Mouse (Mus musculus): ENCODE data around the gene Mindy2. TPM values are rescaled to one million over a fixed set of nuclear protein-coding genes. Genes with fewer than 3 reads are reported as not detected.
"Not testable (repeated sequence)": the region's sequence is repeated elsewhere in the genome, so short reads cannot be mapped to it uniquely, and the experiment has no call there.

Gene Mindy2
- total RNA-seq, 1 experiment from 2014 or later: 29.6 TPM

GRCm38 (mm10) chr9:70602186-70602845 is 54.7 kb downstream of the Mindy2 start:
- no peak for ATAC-seq (replicated peaks; ENCODE audit: insufficient number of reproducible peaks, low FRiP score, low TSS enrichment, poor library complexity, severe bottlenecking)

- ATAC-seq (replicated peaks; ENCODE audit: insufficient number of reproducible peaks, low FRiP score, low TSS enrichment, poor library complexity, severe bottlenecking): no peak
Observed at GRCm38 (mm10) chr9:70598271-70598670, 58.7 kb downstream of the Mindy2 start.

GRCm38 (mm10) chr9:70591486-70591885 is 65.5 kb downstream of the Mindy2 start:
- ATAC-seq (replicated peaks; ENCODE audit: insufficient number of reproducible peaks, low FRiP score, low TSS enrichment, poor library complexity, severe bottlenecking): no peak

- ATAC-seq (replicated peaks; ENCODE audit: insufficient number of reproducible peaks, low FRiP score, low TSS enrichment, poor library complexity, severe bottlenecking): peak; percentile 52
Observed at GRCm38 (mm10) chr9:70590775-70591174, 66.2 kb downstream of the Mindy2 start.

GRCm38 (mm10) chr9:70587171-70587570 is 69.8 kb downstream of the Mindy2 start:
- ATAC-seq (replicated peaks; ENCODE audit: insufficient number of reproducible peaks, low FRiP score, low TSS enrichment, poor library complexity, severe bottlenecking): no peak

GRCm38 (mm10) chr9:70585172-70585571 is 71.8 kb downstream of the Mindy2 start:
- peak; percentile 50; the same call in 1 of the 2 replicates for ATAC-seq (replicated peaks; ENCODE audit: insufficient number of reproducible peaks, low FRiP score, low TSS enrichment, poor library complexity, severe bottlenecking)

GRCm38 (mm10) chr9:70584641-70585040 is 72.3 kb downstream of the Mindy2 start:
- no peak for ATAC-seq (replicated peaks; ENCODE audit: insufficient number of reproducible peaks, low FRiP score, low TSS enrichment, poor library complexity, severe bottlenecking)

GRCm38 (mm10) chr9:70580956-70581355 is 76.0 kb downstream of the Mindy2 start:
- ATAC-seq (replicated peaks; ENCODE audit: insufficient number of reproducible peaks, low FRiP score, low TSS enrichment, poor library complexity, severe bottlenecking): no peak

- ATAC-seq (replicated peaks; ENCODE audit: insufficient number of reproducible peaks, low FRiP score, low TSS enrichment, poor library complexity, severe bottlenecking): no peak
Observed at GRCm38 (mm10) chr9:70578123-70578522, 78.9 kb downstream of the Mindy2 start.

GRCm38 (mm10) chr9:70570351-70570750 is 86.6 kb downstream of the Mindy2 start:
- no peak for ATAC-seq (replicated peaks; ENCODE audit: insufficient number of reproducible peaks, low FRiP score, low TSS enrichment, poor library complexity, severe bottlenecking)

GRCm38 (mm10) chr9:70567651-70568050 is 89.3 kb downstream of the Mindy2 start:
- no peak for ATAC-seq (replicated peaks; ENCODE audit: insufficient number of reproducible peaks, low FRiP score, low TSS enrichment, poor library complexity, severe bottlenecking)

GRCm38 (mm10) chr9:70562825-70563224 is 94.1 kb downstream of the Mindy2 start:
- ATAC-seq (replicated peaks; ENCODE audit: insufficient number of reproducible peaks, low FRiP score, low TSS enrichment, poor library complexity, severe bottlenecking): no peak

- ATAC-seq (replicated peaks; ENCODE audit: insufficient number of reproducible peaks, low FRiP score, low TSS enrichment, poor library complexity, severe bottlenecking): no peak
Observed at GRCm38 (mm10) chr9:70556796-70557195, 100.2 kb downstream of the Mindy2 start.

- no peak for ATAC-seq (replicated peaks; ENCODE audit: insufficient number of reproducible peaks, low FRiP score, low TSS enrichment, poor library complexity, severe bottlenecking)
Observed at GRCm38 (mm10) chr9:70555431-70555830, 101.5 kb downstream of the Mindy2 start.

- not testable (repeated sequence) for ATAC-seq (replicated peaks; ENCODE audit: insufficient number of reproducible peaks, low FRiP score, low TSS enrichment, poor library complexity, severe bottlenecking)
Observed at GRCm38 (mm10) chr9:70552233-70552632, 104.7 kb downstream of the Mindy2 start.

- ATAC-seq (replicated peaks; ENCODE audit: insufficient number of reproducible peaks, low FRiP score, low TSS enrichment, poor library complexity, severe bottlenecking): no peak
Observed at GRCm38 (mm10) chr9:70551524-70551923, 105.5 kb downstream of the Mindy2 start.

Other genes with a start within 250 kb of the Mindy2 start
- gene Ccnb2, start 235.6 kb downstream of the Mindy2 start, total RNA-seq (2017): 0.38 to 1.5 TPM (median 0.96 TPM) in 3 replicates
- gene Rnf111, start 153.4 kb downstream of the Mindy2 start, total RNA-seq (2017): 46.4 to 83.1 TPM (median 57.7 TPM) in 3 replicates
- 121 to 160 TPM (median 139 TPM) in 3 replicates for gene Sltm, start 114.4 kb downstream of the Mindy2 start, total RNA-seq (2017)
- gene Gm10642, start 923 bp downstream of the Mindy2 start, total RNA-seq (2017): 1.2 to 2.9 TPM in 2 of 3 replicates, not detected in the other
- 48.9 to 70.6 TPM (median 59.7 TPM) in 3 replicates for gene Adam10, start 21.8 kb upstream of the Mindy2 start, total RNA-seq (2017)